28 mouse cellular contexts compared by ENCODE assay signal in genomic region chr1:134653603-134654257, GRCm38 (mm10). TPM values are rescaled to one million over a fixed set of nuclear protein-coding genes. Genes with fewer than 3 reads are reported as not detected.
DNase-seq lines count a peak whose midpoint lies in the region; ATAC-seq and TF ChIP-seq lines count a peak whose summit lies in the region.
"Had no signal": no experiment of that assay in that cellular context is flagged by ENCODE, and none has a peak within 500 bp of the region (broad histone marks: within the 10 kb centered on the region; RNA-seq: fewer than 3 reads in every experiment).

No protein-coding gene starts in this region.

- H3K4me2 ChIP-seq in hindbrain, embryonic 12.5 days (replicated peaks), result no peak overlapping the region
- H3K4me2 ChIP-seq in hindbrain, postnatal 0 days (ENCODE audit: low read depth, low read length), result no peak overlapping the region
- H3K4me2 ChIP-seq in forebrain, embryonic 13.5 days, result 0 out of 2 replicates have a peak overlapping the region, but pooled peaks have one; percentile 1
- no peak overlapping the region for H3K4me2 ChIP-seq in hindbrain, embryonic 15.5 days
- H3K4me2 ChIP-seq in midbrain, embryonic 15.5 days, result peak overlapping the region; percentile 8; the same call in 1 of the 2 replicates
- H3K4me2 ChIP-seq: embryonic facial prominence, embryonic 15.5 days; heart, embryonic 12.5 days; liver, embryonic 13.5 days; neural tube, embryonic 12.5 days had no signal

- no peaks in the 10 kb centered on the region for H3K36me3 ChIP-seq in hindbrain, embryonic 12.5 days
- H3K36me3 ChIP-seq in hindbrain, postnatal 0 days (ENCODE audit: insufficient read depth, low read length), result no peaks in the 10 kb centered on the region
- H3K36me3 ChIP-seq in forebrain, embryonic 13.5 days (ENCODE audit: poor library complexity, severe bottlenecking), result no peaks in the 10 kb centered on the region
- no peaks in the 10 kb centered on the region for H3K36me3 ChIP-seq in hindbrain, embryonic 15.5 days
- H3K36me3 ChIP-seq in midbrain, embryonic 15.5 days (replicated peaks), result no peaks in the 10 kb centered on the region
- H3K36me3 ChIP-seq: embryonic facial prominence, embryonic 15.5 days; heart, embryonic 12.5 days; liver, embryonic 13.5 days; neural tube, embryonic 12.5 days had no signal

- H3K27me3 ChIP-seq in hindbrain, embryonic 12.5 days, result peaks cover 15% of the 10 kb centered on the region
- H3K27me3 ChIP-seq in hindbrain, postnatal 0 days (ENCODE audit: insufficient read depth, low read length), result 0 out of 2 replicates have a peak, but pooled peaks cover under 1% of the 10 kb centered on the region
- H3K27me3 ChIP-seq in forebrain, embryonic 13.5 days, result peaks cover 47% of the 10 kb centered on the region
- H3K27me3 ChIP-seq in hindbrain, embryonic 15.5 days, result peaks cover 4% of the 10 kb centered on the region; the same call in 1 of the 2 replicates
- H3K27me3 ChIP-seq in midbrain, embryonic 15.5 days (replicated peaks), result peaks cover 7% of the 10 kb centered on the region

- no peak for TF ChIP-seq CTCF in hindbrain, postnatal 0 days (IDR thresholded peaks at IDR 0.05; ENCODE audit: low read depth)

- DNase-seq in hindbrain, postnatal 0 days (ENCODE audit: low spot score), result no peak
- DNase-seq in layer of hippocampus, postnatal 10 days (ENCODE audit: low spot score in 2 of 2), result no peak
- DNase-seq: adrenal gland, adult 8-10 months; cerebellum, adult 2 months; cerebellum, postnatal 36 days; gastrocnemius, postnatal 25 days; heart, adult 18-20 months; heart, postnatal 10 days; kidney, postnatal 4 days; layer of hippocampus, adult 9-11 months; liver, embryonic 13.5 days; lung, adult 2 months; lung, postnatal 14 days; right cerebral cortex, adult 18-20 months; thymus, adult 2 months had no signal

- 15% methylated on average over 10 of the region's 10 CpGs for WGBS in hindbrain, embryonic 12.5 days
- WGBS in hindbrain, postnatal 0 days, result 25% methylated on average over 10 of the region's 10 CpGs
- 5% methylated on average over 10 of the region's 10 CpGs for WGBS in forebrain, embryonic 13.5 days
- WGBS in hindbrain, embryonic 15.5 days, result 21% methylated on average over 10 of the region's 10 CpGs
- WGBS in midbrain, embryonic 15.5 days, result 6% methylated on average over 10 of the region's 10 CpGs

- H3K27ac ChIP-seq in hindbrain, embryonic 12.5 days, result no peak overlapping the region
- no peak overlapping the region for H3K27ac ChIP-seq in hindbrain, postnatal 0 days
- H3K27ac ChIP-seq in forebrain, embryonic 13.5 days, result no peak overlapping the region
- peak overlapping the region; percentile 20; the same call in 1 of the 2 replicates for H3K27ac ChIP-seq in hindbrain, embryonic 15.5 days (replicated peaks)
- H3K27ac ChIP-seq in midbrain, embryonic 15.5 days, result peak overlapping the region; percentile 31; the same call in 1 of the 2 replicates
- H3K27ac ChIP-seq: embryonic facial prominence, embryonic 15.5 days; left cerebral cortex, adult 2 months; liver, embryonic 13.5 days; neural tube, embryonic 12.5 days; stomach, postnatal 0 days had no signal

- H3K4me1 ChIP-seq in hindbrain, embryonic 12.5 days, result peaks cover 22% of the 10 kb centered on the region
- peaks cover 5% of the 10 kb centered on the region; the same call in 1 of the 2 replicates for H3K4me1 ChIP-seq in hindbrain, postnatal 0 days (ENCODE audit: insufficient read depth, low read length)
- H3K4me1 ChIP-seq in forebrain, embryonic 13.5 days, result peaks cover 27% of the 10 kb centered on the region
- peaks cover 28% of the 10 kb centered on the region for H3K4me1 ChIP-seq in hindbrain, embryonic 15.5 days (replicated peaks)
- peaks cover 25% of the 10 kb centered on the region for H3K4me1 ChIP-seq in midbrain, embryonic 15.5 days
- H3K4me1 ChIP-seq: liver, embryonic 13.5 days had no signal

- no peak overlapping the region for H3K9ac ChIP-seq in hindbrain, embryonic 12.5 days
- no peak overlapping the region for H3K9ac ChIP-seq in hindbrain, postnatal 0 days (replicated peaks; ENCODE audit: low read length)
- peak overlapping the region; percentile 21; the same call in 1 of the 2 replicates for H3K9ac ChIP-seq in forebrain, embryonic 13.5 days
- H3K9ac ChIP-seq in hindbrain, embryonic 15.5 days, result no peak overlapping the region
- no peak overlapping the region for H3K9ac ChIP-seq in midbrain, embryonic 15.5 days
- H3K9ac ChIP-seq: embryonic facial prominence, embryonic 15.5 days; heart, embryonic 12.5 days; liver, embryonic 13.5 days; neural tube, embryonic 12.5 days had no signal

- peak; percentile 39; the same call in 1 of the 2 replicates for ATAC-seq in hindbrain, embryonic 12.5 days (ENCODE audit: low FRiP score)
- no peak; the same call in 1 of the 2 replicates for ATAC-seq in hindbrain, postnatal 0 days
- no peak for ATAC-seq in forebrain, embryonic 13.5 days
- no peak for ATAC-seq in hindbrain, embryonic 15.5 days (ENCODE audit: low FRiP score, low read depth)
- peak; percentile 61 for ATAC-seq in midbrain, embryonic 15.5 days (replicated peaks)
- no peak for ATAC-seq in monocyte, adult 5-6 weeks (replicated peaks; ENCODE audit: insufficient number of reproducible peaks, low FRiP score, low TSS enrichment, poor library complexity, severe bottlenecking)
- ATAC-seq: activated CD4-positive, CD25-positive, alpha-beta regulatory T cell, adult 4 months; intestine, postnatal 0 days had no signal

- no peaks in the 10 kb centered on the region for H3K9me3 ChIP-seq in hindbrain, embryonic 12.5 days (replicated peaks)
- no peaks in the 10 kb centered on the region for H3K9me3 ChIP-seq in hindbrain, postnatal 0 days (ENCODE audit: low read length)
- no peaks in the 10 kb centered on the region for H3K9me3 ChIP-seq in forebrain, embryonic 13.5 days (replicated peaks)
- no peaks in the 10 kb centered on the region for H3K9me3 ChIP-seq in hindbrain, embryonic 15.5 days
- H3K9me3 ChIP-seq in midbrain, embryonic 15.5 days, result no peaks in the 10 kb centered on the region
- H3K9me3 ChIP-seq: embryonic facial prominence, embryonic 15.5 days; heart, embryonic 12.5 days; liver, embryonic 13.5 days; neural tube, embryonic 12.5 days had no signal

- H3K4me3 ChIP-seq in hindbrain, embryonic 12.5 days, result no peak overlapping the region
- no peak overlapping the region for H3K4me3 ChIP-seq in hindbrain, postnatal 0 days (ENCODE audit: low read length)
- H3K4me3 ChIP-seq in forebrain, embryonic 13.5 days, result no peak overlapping the region
- no peak overlapping the region for H3K4me3 ChIP-seq in hindbrain, embryonic 15.5 days
- no peak overlapping the region for H3K4me3 ChIP-seq in midbrain, embryonic 15.5 days
- H3K4me3 ChIP-seq: embryonic facial prominence, embryonic 15.5 days; heart, embryonic 12.5 days; left cerebral cortex, adult 2 months; liver, embryonic 13.5 days; neural tube, embryonic 12.5 days had no signal

RNA-seq across cellular contexts. Expression of gene Syt2, which starts 7.3 kb away (rescaled TPM):
- polyA plus RNA-seq in hindbrain, embryonic 12.5 days (2016; fragmentation: Nextera tagmentation; extraction: Ambion mirVana), result 4.1 and 4.5 TPM in 2 replicates
- 74.7 and 179 TPM in 2 replicates for total RNA-seq in hindbrain, postnatal 0 days (2014; rRNA removed)
- 22.5 and 23.3 TPM in 2 replicates for polyA plus RNA-seq in hindbrain, postnatal 0 days (2015; fragmentation: Nextera tagmentation; extraction: Ambion mirVana)
- polyA plus RNA-seq in forebrain, embryonic 13.5 days (2015; fragmentation: Nextera tagmentation; extraction: Ambion mirVana), result 1.1 TPM in 2 replicates
- 10.7 and 13.0 TPM in 2 replicates for polyA plus RNA-seq in hindbrain, embryonic 15.5 days (2015; fragmentation: Nextera tagmentation; extraction: Ambion mirVana)
- 3.0 and 3.2 TPM in 2 replicates for polyA plus RNA-seq in midbrain, embryonic 15.5 days (2015; fragmentation: Nextera tagmentation; extraction: Ambion mirVana)
- total RNA-seq in monocyte, adult 5-6 weeks (2017), result not detected in 3 replicates
- total RNA-seq in layer of hippocampus, postnatal 10 days (2021), result 10 to 100 TPM; 14.2 to 14.5 TPM
- total RNA-seq: heart, adult 18-20 months; MEL had no signal

Comparison
In these comparisons a context has a peak if more than half of its experiments do, and no peak if none do; other contexts are left out.
1. ATAC-seq: peak in hindbrain, embryonic 12.5 days (single experiment) and midbrain, embryonic 15.5 days (single experiment); none in hindbrain, postnatal 0 days (single experiment), forebrain, embryonic 13.5 days (single experiment), hindbrain, embryonic 15.5 days (single experiment) and monocyte, adult 5-6 weeks (single experiment).
2. H3K27ac ChIP-seq: peak in hindbrain, embryonic 15.5 days (single experiment) and midbrain, embryonic 15.5 days (single experiment); none in hindbrain, embryonic 12.5 days (single experiment), hindbrain, postnatal 0 days (single experiment) and forebrain, embryonic 13.5 days (single experiment).
3. H3K4me2 ChIP-seq: peak in forebrain, embryonic 13.5 days (single experiment) and midbrain, embryonic 15.5 days (single experiment); none in hindbrain, embryonic 12.5 days (single experiment), hindbrain, postnatal 0 days (single experiment) and hindbrain, embryonic 15.5 days (single experiment).